Mouse (Mus musculus): ENCODE results near the gene Arsb.

DNA sequence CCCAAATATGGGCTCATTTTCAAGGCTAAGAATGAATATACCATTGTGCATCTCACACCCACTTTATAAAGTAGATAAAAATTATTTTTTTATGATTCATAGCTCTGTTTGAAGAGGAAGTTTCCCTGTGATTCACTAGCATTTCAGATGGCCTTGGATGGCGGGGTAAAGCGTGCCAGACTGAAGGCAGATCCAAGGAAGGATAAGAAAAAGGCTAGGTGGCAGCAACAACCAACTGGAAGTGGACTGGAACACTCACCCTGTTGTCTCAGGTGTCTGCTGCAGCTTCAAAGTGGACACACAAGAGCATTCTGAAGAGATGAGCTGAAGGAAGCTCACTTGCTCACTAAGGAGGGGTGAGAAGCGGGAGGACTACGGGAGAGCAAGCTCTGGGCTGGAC lies 181.0 kb downstream of the Arsb start:
- TF ChIP-seq POLR2A (IDR thresholded peaks at IDR 0.05; ENCODE audit: low read depth, low read length) (no peak), CTCF (IDR thresholded peaks at IDR 0.05; ENCODE audit: borderline replicate concordance, insufficient read depth, low read length) (no peak)
